Mouse (Mus musculus): ENCODE data around the gene Zfp46.

Zfp46 gene

GRCm38 (mm10) chr4:136320016-136320415 lies 35.5 kb downstream of the Zfp46 start:
- DNase-seq = no peak

- no peak for DNase-seq
These were observed 39.7 kb downstream of the Zfp46 start for GRCm38 (mm10) chr4:136324226-136324625.

- no peak for DNase-seq
These were observed 42.8 kb downstream of the Zfp46 start for GRCm38 (mm10) chr4:136327238-136327637.

GRCm38 (mm10) chr4:136328115-136328514 lies 43.6 kb downstream of the Zfp46 start:
- no peak for DNase-seq

GRCm38 (mm10) chr4:136331709-136332108 lies 47.2 kb downstream of the Zfp46 start:
- DNase-seq = no peak

GRCm38 (mm10) chr4:136333191-136333590 lies 48.7 kb downstream of the Zfp46 start:
- no peak for DNase-seq

GRCm38 (mm10) chr4:136335065-136335464 lies 50.6 kb downstream of the Zfp46 start:
- DNase-seq = no peak

GRCm38 (mm10) chr4:136337129-136337528 lies 52.6 kb downstream of the Zfp46 start:
- no peak for DNase-seq

Data from right cerebral cortex, postnatal 4 days (tissue).